Mouse (Mus musculus): Measurements from ENCODE around the gene Ubac2. TPM values are rescaled to one million over a fixed set of nuclear protein-coding genes. Genes with fewer than 3 reads are reported as not detected.

The Ubac2 gene
- total RNA-seq, 1 experiment = 41.5 TPM

DNA sequence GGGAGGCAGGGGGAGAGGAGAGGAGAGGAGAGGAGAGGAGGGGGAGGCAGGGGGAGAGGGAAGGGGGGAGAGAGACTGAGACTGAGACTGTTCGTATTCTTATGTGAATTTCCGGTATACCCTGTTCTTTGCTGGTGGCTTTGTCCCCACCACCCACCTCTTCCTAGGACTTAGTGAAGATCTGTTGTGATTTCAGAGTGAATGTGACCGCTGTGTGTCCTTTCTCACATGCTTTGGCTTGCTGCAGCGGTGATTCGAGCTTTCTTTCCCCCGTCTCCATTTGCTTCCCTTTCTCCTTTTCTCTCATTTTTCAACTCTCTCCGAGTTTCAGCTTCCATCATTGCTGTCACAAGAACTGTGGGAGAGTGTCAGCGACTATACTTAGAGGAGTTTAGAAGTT is 68.3 kb downstream of the Ubac2 start:
- DNase-seq (ENCODE audit: low read depth, low spot score) = peak; percentile 31
- no peak overlapping the region for H3K9ac ChIP-seq (ENCODE audit: insufficient read depth, low read depth, low read length, poor library complexity, severe bottlenecking)
- H3K36me3 ChIP-seq (ENCODE audit: control insufficient read depth, insufficient read depth, low read length, poor library complexity, severe bottlenecking) = no peaks in the 10 kb centered on the region
- no peak for TF ChIP-seq MAFK (IDR thresholded peaks at IDR 0.05; ENCODE audit: insufficient read depth, low read depth, low read length)
- no peaks in the 10 kb centered on the region for H3K9me3 ChIP-seq (ENCODE audit: control insufficient read depth, insufficient read depth, low read depth, low read length)
- peak overlapping the region in 1 of 2 experiments; percentile 23; a peak in 2 of 4 replicates for H3K4me3 ChIP-seq (ENCODE audit: insufficient read depth in 1 of 2, low read depth in 1 of 2, low read length in 2 of 2, poor library complexity in 1 of 2, severe bottlenecking in 1 of 2)
- H3K27ac ChIP-seq (ENCODE audit: insufficient read depth, low read depth, low read length, poor library complexity, severe bottlenecking) = no peak overlapping the region
- H3K4me1 ChIP-seq (ENCODE audit: control insufficient read depth in 2 of 2, insufficient read depth in 2 of 2, low read length in 2 of 2, poor library complexity in 1 of 2) = peaks cover 4 to 5% of the 10 kb centered on the region in 2 experiments; a peak in 3 of 4 replicates
- in situ Hi-C loops (cut with MboI; ENCODE audit: low sequenced_read_pairs in 2 of 2, unreplicated experiment in 2 of 2) = no loop called here

DNA sequence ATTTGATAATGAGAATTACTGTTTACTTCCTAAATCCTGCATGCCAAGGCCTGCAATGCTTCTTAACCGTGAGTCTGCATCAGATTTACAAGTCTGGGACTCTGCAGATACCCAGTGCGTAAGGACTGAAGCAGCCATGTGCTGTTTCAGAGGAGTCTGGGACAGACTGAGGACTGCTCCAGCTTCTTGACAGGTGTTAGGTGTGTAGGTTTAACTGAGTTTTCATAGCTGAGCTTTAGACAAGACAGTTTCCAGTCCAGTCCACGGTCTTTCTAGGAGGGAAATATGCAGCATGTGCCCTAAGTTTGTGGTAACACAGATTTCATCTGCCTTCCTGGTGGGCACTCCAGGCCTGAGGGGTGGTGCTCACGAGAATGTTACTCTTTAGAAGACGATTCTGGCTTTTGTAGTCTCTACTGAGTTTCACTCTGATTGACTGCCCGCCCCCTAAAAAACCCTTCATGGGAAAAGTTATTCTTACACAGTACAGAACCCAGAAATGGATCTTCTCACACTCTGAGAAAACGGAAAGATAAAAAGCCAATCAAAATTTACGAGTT is 68.9 kb downstream of the Ubac2 start:
- no peak overlapping the region for H3K27ac ChIP-seq (ENCODE audit: insufficient read depth, low read depth, low read length, poor library complexity, severe bottlenecking)
- H3K4me1 ChIP-seq (ENCODE audit: control insufficient read depth in 2 of 2, insufficient read depth in 2 of 2, low read length in 2 of 2, poor library complexity in 1 of 2) = peaks cover 4 to 6% of the 10 kb centered on the region in 2 experiments; a peak in 3 of 4 replicates
- no peaks in the 10 kb centered on the region for H3K9me3 ChIP-seq (ENCODE audit: control insufficient read depth, insufficient read depth, low read depth, low read length)
- H3K4me3 ChIP-seq (ENCODE audit: insufficient read depth in 1 of 2, low read depth in 1 of 2, low read length in 2 of 2, poor library complexity in 1 of 2, severe bottlenecking in 1 of 2) = peak overlapping the region in 1 of 2 experiments; percentile 23; a peak in 2 of 4 replicates
- no peak for DNase-seq (ENCODE audit: low read depth, low spot score)
- no peak overlapping the region for H3K9ac ChIP-seq (ENCODE audit: insufficient read depth, low read depth, low read length, poor library complexity, severe bottlenecking)
- H3K36me3 ChIP-seq (ENCODE audit: control insufficient read depth, insufficient read depth, low read length, poor library complexity, severe bottlenecking) = no peaks in the 10 kb centered on the region
- TF ChIP-seq MAFK (IDR thresholded peaks at IDR 0.05; ENCODE audit: insufficient read depth, low read depth, low read length) = no peak
- in situ Hi-C loops (cut with MboI; ENCODE audit: low sequenced_read_pairs in 2 of 2, unreplicated experiment in 2 of 2) = no loop called here

DNA sequence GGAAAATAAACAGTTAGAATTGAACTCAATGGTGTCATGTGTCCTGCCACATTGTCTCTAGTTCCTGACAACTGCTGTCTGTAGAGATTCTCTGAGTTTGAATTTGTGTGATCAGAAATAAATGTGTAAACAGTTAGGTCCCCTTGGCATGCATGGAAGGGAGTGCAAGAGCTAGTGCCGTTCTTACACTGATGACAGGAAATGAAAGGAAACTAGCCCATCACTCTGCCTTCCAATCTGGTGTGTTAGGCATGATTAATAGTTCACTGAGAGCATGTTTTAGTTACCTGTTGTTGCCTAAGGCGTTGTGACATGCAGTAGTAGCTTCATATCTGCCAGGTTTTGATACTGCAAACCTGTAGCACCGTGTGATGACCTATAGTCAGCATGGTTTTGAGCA is 69.5 kb downstream of the Ubac2 start:
- Histone ChIP-seq H3K9ac (ENCODE audit: insufficient read depth, low read depth, low read length, poor library complexity, severe bottlenecking) (no peak overlapping the region), H3K4me3 (ENCODE audit: insufficient read depth in 1 of 2, low read depth in 1 of 2, low read length in 2 of 2, poor library complexity in 1 of 2, severe bottlenecking in 1 of 2) (no peak overlapping the region), H3K9me3 (ENCODE audit: control insufficient read depth, insufficient read depth, low read depth, low read length) (no peaks in the 10 kb centered on the region), H3K36me3 (ENCODE audit: control insufficient read depth, insufficient read depth, low read length, poor library complexity, severe bottlenecking) (no peaks in the 10 kb centered on the region), H3K27ac (ENCODE audit: insufficient read depth, low read depth, low read length, poor library complexity, severe bottlenecking) (no peak overlapping the region), H3K4me1 (ENCODE audit: control insufficient read depth in 2 of 2, insufficient read depth in 2 of 2, low read length in 2 of 2, poor library complexity in 1 of 2) (peaks cover 4 to 6% of the 10 kb centered on the region in 2 experiments; a peak in 3 of 4 replicates)
- TF ChIP-seq CHD2 (IDR thresholded peaks at IDR 0.05; ENCODE audit: low read depth, low read length) (no peak), MAFK (IDR thresholded peaks at IDR 0.05; ENCODE audit: insufficient read depth, low read depth, low read length) (no peak), HCFC1 (IDR thresholded peaks at IDR 0.05; ENCODE audit: borderline replicate concordance, insufficient read depth, low read length) (no peak), ZC3H11A (IDR thresholded peaks at IDR 0.05; ENCODE audit: borderline replicate concordance, low read depth, low read length) (no peak), ZNF384 (IDR thresholded peaks at IDR 0.05; ENCODE audit: low read depth, low read length) (no peak)
- DNase-seq (ENCODE audit: low read depth, low spot score) = no peak
- in situ Hi-C loops (cut with MboI; ENCODE audit: low sequenced_read_pairs in 2 of 2, unreplicated experiment in 2 of 2) = no loop called here

DNA sequence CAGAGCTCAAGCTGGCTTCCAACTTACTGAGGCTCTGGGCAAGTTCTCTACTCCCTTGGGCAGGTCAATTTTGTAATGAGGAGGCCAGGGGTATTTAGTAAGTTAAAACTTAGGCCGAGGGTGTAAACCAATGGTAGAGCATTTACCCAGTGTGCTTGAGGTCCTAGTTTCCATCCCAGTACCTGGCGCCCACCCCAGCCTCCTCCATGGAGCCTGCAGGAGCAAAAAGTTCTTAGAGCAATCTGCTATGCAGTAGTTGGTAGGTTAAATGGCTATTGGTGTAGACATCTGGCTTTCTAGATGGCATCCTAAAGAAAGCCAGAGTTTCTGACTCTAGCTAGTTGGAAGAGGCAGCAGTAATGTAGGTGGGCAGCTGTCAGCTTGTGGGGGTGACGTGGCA is 71.0 kb downstream of the Ubac2 start:
- TF ChIP-seq ZNF384 (IDR thresholded peaks at IDR 0.05; ENCODE audit: low read depth, low read length) (no peak), CHD2 (IDR thresholded peaks at IDR 0.05; ENCODE audit: low read depth, low read length) (no peak), ZC3H11A (IDR thresholded peaks at IDR 0.05; ENCODE audit: borderline replicate concordance, low read depth, low read length) (no peak), MAFK (IDR thresholded peaks at IDR 0.05; ENCODE audit: insufficient read depth, low read depth, low read length) (no peak), HCFC1 (IDR thresholded peaks at IDR 0.05; ENCODE audit: borderline replicate concordance, insufficient read depth, low read length) (no peak)
- no peaks in the 10 kb centered on the region for H3K9me3 ChIP-seq (ENCODE audit: control insufficient read depth, insufficient read depth, low read depth, low read length)
- H3K27ac ChIP-seq (ENCODE audit: insufficient read depth, low read depth, low read length, poor library complexity, severe bottlenecking) = no peak overlapping the region
- in situ Hi-C loops (cut with MboI; ENCODE audit: low sequenced_read_pairs in 2 of 2, unreplicated experiment in 2 of 2) = no loop called here
- DNase-seq (ENCODE audit: low read depth, low spot score) = no peak
- no peak overlapping the region for H3K9ac ChIP-seq (ENCODE audit: insufficient read depth, low read depth, low read length, poor library complexity, severe bottlenecking)
- H3K4me1 ChIP-seq (ENCODE audit: control insufficient read depth in 2 of 2, insufficient read depth in 2 of 2, low read length in 2 of 2, poor library complexity in 1 of 2) = peaks cover 4 to 6% of the 10 kb centered on the region in 2 experiments; a peak in 3 of 4 replicates
- H3K4me3 ChIP-seq (ENCODE audit: insufficient read depth in 1 of 2, low read depth in 1 of 2, low read length in 2 of 2, poor library complexity in 1 of 2, severe bottlenecking in 1 of 2) = no peak overlapping the region
- H3K36me3 ChIP-seq (ENCODE audit: control insufficient read depth, insufficient read depth, low read length, poor library complexity, severe bottlenecking) = peaks cover 6% of the 10 kb centered on the region; the same call in 1 of the 2 replicates

DNA sequence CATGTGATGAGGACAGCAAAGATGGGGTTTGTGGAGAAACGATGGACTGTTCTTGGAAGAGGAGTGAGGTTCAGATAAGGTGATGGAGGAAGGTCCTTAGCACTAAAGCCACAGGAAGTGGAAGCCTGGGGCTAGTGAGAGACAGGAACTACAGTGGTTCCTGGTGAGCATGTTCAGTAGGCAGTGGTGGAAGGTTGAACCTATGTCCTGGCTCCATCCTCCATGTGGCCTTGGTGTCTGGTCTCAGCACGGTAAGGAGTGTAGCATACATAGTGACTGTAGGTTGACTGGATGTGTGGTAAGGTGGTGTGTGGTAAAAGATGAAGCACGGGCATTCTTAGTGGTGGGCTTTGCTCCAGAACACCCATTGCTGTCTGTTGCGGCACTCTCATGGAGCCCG is 71.5 kb downstream of the Ubac2 start:
- H3K36me3 ChIP-seq (ENCODE audit: control insufficient read depth, insufficient read depth, low read length, poor library complexity, severe bottlenecking) = peaks cover 6% of the 10 kb centered on the region; the same call in 1 of the 2 replicates
- H3K4me1 ChIP-seq (ENCODE audit: control insufficient read depth in 2 of 2, insufficient read depth in 2 of 2, low read length in 2 of 2, poor library complexity in 1 of 2) = peaks cover 4 to 6% of the 10 kb centered on the region in 2 experiments; a peak in 3 of 4 replicates
- no peak overlapping the region for H3K27ac ChIP-seq (ENCODE audit: insufficient read depth, low read depth, low read length, poor library complexity, severe bottlenecking)
- TF ChIP-seq CHD2 (IDR thresholded peaks at IDR 0.05; ENCODE audit: low read depth, low read length) (no peak), ZNF384 (IDR thresholded peaks at IDR 0.05; ENCODE audit: low read depth, low read length) (no peak), HCFC1 (IDR thresholded peaks at IDR 0.05; ENCODE audit: borderline replicate concordance, insufficient read depth, low read length) (no peak), MAFK (IDR thresholded peaks at IDR 0.05; ENCODE audit: insufficient read depth, low read depth, low read length) (no peak), ZC3H11A (IDR thresholded peaks at IDR 0.05; ENCODE audit: borderline replicate concordance, low read depth, low read length) (no peak)
- H3K4me3 ChIP-seq (ENCODE audit: insufficient read depth in 1 of 2, low read depth in 1 of 2, low read length in 2 of 2, poor library complexity in 1 of 2, severe bottlenecking in 1 of 2) = no peak overlapping the region
- in situ Hi-C loops (cut with MboI; ENCODE audit: low sequenced_read_pairs in 2 of 2, unreplicated experiment in 2 of 2) = no loop called here
- H3K9ac ChIP-seq (ENCODE audit: insufficient read depth, low read depth, low read length, poor library complexity, severe bottlenecking) = no peak overlapping the region
- no peaks in the 10 kb centered on the region for H3K9me3 ChIP-seq (ENCODE audit: control insufficient read depth, insufficient read depth, low read depth, low read length)
- no peak for DNase-seq (ENCODE audit: low read depth, low spot score)

Data from ES-E14 (cell line).